Mouse (Mus musculus) megakaryocyte, embryonic 14.5 days (primary cell): ENCODE measurements around the gene Insig2.

Experiments used
- FLI1 ChIP-seq: IDR thresholded peaks from 2 replicates; pipeline ENCODE4 v1.6.1; 2012; ENCODE audit warnings: low read length, inconsistent platforms, mixed read lengths
- GATA1 ChIP-seq: IDR thresholded peaks from 3 replicates; pipeline ENCODE4 v1.6.1; 2012; ENCODE audit warnings: mixed read lengths, low read length, inconsistent platforms, borderline replicate concordance

- TF ChIP-seq GATA1 = no peak
- no peak for TF ChIP-seq FLI1
Observed at GRCm38 (mm10) chr1:121293571-121293970, 38.8 kb downstream of the Insig2 start.
